Mouse (Mus musculus): ENCODE data around the gene Tvp23b. TPM values are rescaled to one million over a fixed set of nuclear protein-coding genes. Genes with fewer than 3 reads are reported as not detected.

Gene Tvp23b
- polyA plus RNA-seq, 1 experiment = 21.4 TPM

- H3K27ac ChIP-seq (ENCODE audit: insufficient read depth, low read depth, low read length) = no peak overlapping the region
- H3K4me1 ChIP-seq (ENCODE audit: control insufficient read depth, insufficient read depth, low read length) = peaks cover 6% of the 10 kb centered on the region; the same call in 1 of the 2 replicates
- no peak overlapping the region for H3K4me3 ChIP-seq (ENCODE audit: insufficient read depth, low read length)
- TF ChIP-seq POLR2A (IDR thresholded peaks at IDR 0.05; ENCODE audit: borderline replicate concordance, low read depth, low read length) (no peak), CTCF (IDR thresholded peaks at IDR 0.05; ENCODE audit: low read depth, low read length) (no peak)
Observed at GRCm38 (mm10) chr11:62853334-62853733, 25.9 kb upstream of the Tvp23b start.

DNA sequence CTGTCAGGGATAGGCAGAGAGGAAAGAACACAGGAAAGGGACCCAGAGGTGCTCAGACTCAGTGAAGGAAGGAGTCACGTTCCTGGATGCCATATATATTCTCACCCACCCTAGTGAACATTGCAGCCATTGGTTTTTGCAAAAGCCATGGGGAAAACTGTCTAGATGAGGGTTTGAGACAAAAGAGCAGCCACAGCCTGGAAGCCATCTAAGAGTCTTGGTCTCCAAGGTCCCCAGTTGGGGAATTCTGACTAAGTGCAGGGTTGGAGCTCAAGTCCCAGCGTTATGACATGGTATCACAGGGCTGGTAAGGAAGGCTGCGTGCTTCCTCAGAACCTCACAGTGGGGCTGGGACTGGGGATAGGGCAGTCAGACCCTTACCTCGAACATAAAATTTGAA, 13.7 kb upstream of the Tvp23b start:
- Histone ChIP-seq H3K4me1 (ENCODE audit: control insufficient read depth, insufficient read depth, low read length) (peaks cover 11% of the 10 kb centered on the region), H3K27ac (ENCODE audit: insufficient read depth, low read depth, low read length) (no peak overlapping the region), H3K4me3 (ENCODE audit: insufficient read depth, low read length) (no peak overlapping the region)
- TF ChIP-seq POLR2A (IDR thresholded peaks at IDR 0.05; ENCODE audit: borderline replicate concordance, low read depth, low read length) (no peak), CTCF (IDR thresholded peaks at IDR 0.05; ENCODE audit: low read depth, low read length) (no peak)

- Histone ChIP-seq H3K27ac (ENCODE audit: insufficient read depth, low read depth, low read length) (no peak overlapping the region), H3K4me1 (ENCODE audit: control insufficient read depth, insufficient read depth, low read length) (peaks cover 11% of the 10 kb centered on the region)
- TF ChIP-seq POLR2A (IDR thresholded peaks at IDR 0.05; ENCODE audit: borderline replicate concordance, low read depth, low read length) = no peak
- TF ChIP-seq CTCF (IDR thresholded peaks at IDR 0.05; ENCODE audit: low read depth, low read length) = no peak
Observed at GRCm38 (mm10) chr11:62866685-62867084, 12.6 kb upstream of the Tvp23b start.

DNA sequence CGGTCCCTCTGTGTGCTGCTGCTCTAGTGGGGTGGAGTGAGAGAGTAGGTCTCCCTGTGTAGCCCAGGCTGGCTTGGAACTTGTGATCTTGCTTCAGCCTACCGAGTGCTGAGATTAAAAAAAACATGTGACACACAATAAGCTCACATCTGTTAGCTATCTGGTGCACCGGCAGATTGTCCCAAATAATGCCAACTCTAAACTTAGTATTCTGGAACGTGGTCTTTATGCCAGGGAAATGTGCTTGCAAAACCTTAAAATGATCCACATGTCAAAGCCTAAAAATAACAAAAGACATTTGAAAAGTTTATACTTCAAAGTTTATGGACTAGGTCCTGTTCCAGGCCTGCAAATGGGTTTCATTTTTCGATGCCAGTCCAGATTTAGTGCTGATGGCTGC, 10.1 kb upstream of the Tvp23b start:
- no peak for TF ChIP-seq CTCF (IDR thresholded peaks at IDR 0.05; ENCODE audit: low read depth, low read length)
- TF ChIP-seq POLR2A (IDR thresholded peaks at IDR 0.05; ENCODE audit: borderline replicate concordance, low read depth, low read length) = no peak
- H3K4me1 ChIP-seq (ENCODE audit: control insufficient read depth, insufficient read depth, low read length) = peaks cover 11% of the 10 kb centered on the region
- no peak overlapping the region for H3K4me3 ChIP-seq (ENCODE audit: insufficient read depth, low read length)
- no peak overlapping the region for H3K27ac ChIP-seq (ENCODE audit: insufficient read depth, low read depth, low read length)

More at GRCm38 (mm10) chr11:62866685-62867084, 12.6 kb upstream of the Tvp23b start:
- no peak overlapping the region for H3K4me3 ChIP-seq (ENCODE audit: insufficient read depth, low read length)

DNA sequence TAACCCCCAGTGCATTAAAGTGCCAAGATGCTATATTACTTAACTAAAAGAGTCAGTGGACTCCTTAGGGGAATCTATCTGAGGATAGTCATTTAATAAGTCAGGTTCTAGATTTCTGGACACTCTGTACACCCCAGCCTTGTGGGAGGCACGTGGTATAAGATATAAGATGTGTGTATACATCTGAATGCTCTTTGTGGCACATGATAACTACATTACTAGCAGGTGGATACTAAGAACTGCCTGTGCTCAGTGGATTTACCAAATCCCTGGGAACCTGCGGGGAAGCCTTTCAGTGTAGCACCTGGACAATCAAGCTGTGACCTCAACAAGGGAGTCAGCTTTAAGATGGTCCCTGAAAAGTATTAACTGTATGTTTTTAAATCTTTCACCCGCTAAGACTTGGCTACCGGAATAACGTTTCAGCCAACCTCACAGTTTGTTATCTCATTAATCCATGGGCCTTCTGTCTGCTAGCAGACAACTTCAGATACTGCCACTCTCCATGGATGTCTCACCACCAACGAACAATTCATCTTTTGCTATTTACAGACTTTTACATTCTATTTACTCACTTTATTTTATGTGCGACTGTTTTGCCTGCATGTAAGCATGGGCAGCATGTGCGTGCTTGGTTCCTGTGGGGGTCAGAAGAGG, 9.4 kb upstream of the Tvp23b start:
- Histone ChIP-seq H3K4me3 (ENCODE audit: insufficient read depth, low read length) (no peak overlapping the region), H3K4me1 (ENCODE audit: control insufficient read depth, insufficient read depth, low read length) (peaks cover 15% of the 10 kb centered on the region), H3K27ac (ENCODE audit: insufficient read depth, low read depth, low read length) (no peak overlapping the region)
- no peak for TF ChIP-seq POLR2A (IDR thresholded peaks at IDR 0.05; ENCODE audit: borderline replicate concordance, low read depth, low read length)
- no peak for TF ChIP-seq CTCF (IDR thresholded peaks at IDR 0.05; ENCODE audit: low read depth, low read length)

GRCm38 (mm10) chr11:62873479-62873878, 5.8 kb upstream of the Tvp23b start:
- Histone ChIP-seq H3K27ac (ENCODE audit: insufficient read depth, low read depth, low read length) (no peak overlapping the region), H3K4me3 (ENCODE audit: insufficient read depth, low read length) (no peak overlapping the region)
- TF ChIP-seq CTCF (IDR thresholded peaks at IDR 0.05; ENCODE audit: low read depth, low read length) = no peak
- no peak for TF ChIP-seq POLR2A (IDR thresholded peaks at IDR 0.05; ENCODE audit: borderline replicate concordance, low read depth, low read length)

DNA sequence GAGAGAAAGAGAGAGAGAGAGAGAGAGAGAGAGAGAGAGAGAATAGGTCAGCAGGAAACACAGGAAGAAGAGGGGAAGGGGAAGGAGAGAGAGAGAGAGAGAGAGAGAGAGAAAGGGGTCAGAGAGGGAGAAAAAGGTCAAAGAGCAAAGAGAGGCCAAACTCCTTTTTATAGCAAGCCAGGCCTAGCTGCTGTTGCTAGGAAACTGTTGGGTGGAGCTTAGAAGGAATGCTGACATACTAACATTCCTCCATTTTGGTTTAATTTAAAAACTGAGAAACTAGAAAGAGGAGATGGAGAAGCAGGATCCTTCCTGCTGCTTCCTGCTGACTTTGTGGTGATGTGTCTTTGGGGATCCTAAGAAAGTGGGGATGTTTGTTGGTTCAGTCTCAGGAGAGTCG, 3.6 kb upstream of the Tvp23b start:
- Histone ChIP-seq H3K4me1 (ENCODE audit: control insufficient read depth, insufficient read depth, low read length) (peaks cover 11% of the 10 kb centered on the region; the same call in 1 of the 2 replicates), H3K27ac (ENCODE audit: insufficient read depth, low read depth, low read length) (no peak overlapping the region), H3K4me3 (ENCODE audit: insufficient read depth, low read length) (no peak overlapping the region)
- TF ChIP-seq POLR2A (IDR thresholded peaks at IDR 0.05; ENCODE audit: borderline replicate concordance, low read depth, low read length) (no peak), CTCF (IDR thresholded peaks at IDR 0.05; ENCODE audit: low read depth, low read length) (no peak)

More at GRCm38 (mm10) chr11:62873479-62873878, 5.8 kb upstream of the Tvp23b start:
- peaks cover 9% of the 10 kb centered on the region; the same call in 1 of the 2 replicates for H3K4me1 ChIP-seq (ENCODE audit: control insufficient read depth, insufficient read depth, low read length)

- TF ChIP-seq CTCF (IDR thresholded peaks at IDR 0.05; ENCODE audit: low read depth, low read length) = no peak
- TF ChIP-seq POLR2A (IDR thresholded peaks at IDR 0.05; ENCODE audit: borderline replicate concordance, low read depth, low read length) = no peak
- H3K4me3 ChIP-seq (ENCODE audit: insufficient read depth, low read length) = no peak overlapping the region
- no peak overlapping the region for H3K27ac ChIP-seq (ENCODE audit: insufficient read depth, low read depth, low read length)
- H3K4me1 ChIP-seq (ENCODE audit: control insufficient read depth, insufficient read depth, low read length) = peaks cover 11% of the 10 kb centered on the region; the same call in 1 of the 2 replicates
Observed at GRCm38 (mm10) chr11:62876445-62876844, 2.8 kb upstream of the Tvp23b start.

- Histone ChIP-seq H3K4me1 (ENCODE audit: control insufficient read depth, insufficient read depth, low read length) (peaks cover 11% of the 10 kb centered on the region; the same call in 1 of the 2 replicates), H3K27ac (ENCODE audit: insufficient read depth, low read depth, low read length) (no peak overlapping the region), H3K4me3 (ENCODE audit: insufficient read depth, low read length) (no peak overlapping the region)
- TF ChIP-seq CTCF (IDR thresholded peaks at IDR 0.05; ENCODE audit: low read depth, low read length) = no peak
- no peak for TF ChIP-seq POLR2A (IDR thresholded peaks at IDR 0.05; ENCODE audit: borderline replicate concordance, low read depth, low read length)
Observed at GRCm38 (mm10) chr11:62877391-62877790, 1.9 kb upstream of the Tvp23b start.

DNA sequence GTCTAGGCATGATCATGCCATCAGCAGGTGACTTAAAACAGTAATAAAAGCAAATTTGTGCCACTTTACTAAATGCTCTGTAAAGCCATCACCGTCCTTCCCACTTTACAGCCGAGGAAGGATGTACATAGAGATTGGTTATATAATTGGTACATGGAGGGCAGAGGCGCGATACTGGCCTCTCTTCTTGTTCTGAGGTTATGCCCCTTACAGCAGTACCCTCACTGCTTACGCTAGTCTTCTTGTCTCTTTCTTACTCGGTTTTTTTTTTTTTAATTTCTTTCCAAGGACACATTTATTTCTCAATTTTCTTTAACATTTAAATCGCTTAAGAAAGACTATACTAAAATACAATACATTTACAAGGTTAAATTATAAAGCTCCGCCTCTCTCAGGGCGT, 527 bp upstream of the Tvp23b start:
- Histone ChIP-seq H3K27ac (ENCODE audit: insufficient read depth, low read depth, low read length) (0 out of 2 replicates have a peak overlapping the region, but pooled peaks have one; percentile 34), H3K4me3 (ENCODE audit: insufficient read depth, low read length) (peak overlapping the region; percentile 58), H3K4me1 (ENCODE audit: control insufficient read depth, insufficient read depth, low read length) (peaks cover 11% of the 10 kb centered on the region; the same call in 1 of the 2 replicates)
- TF ChIP-seq CTCF (IDR thresholded peaks at IDR 0.05; ENCODE audit: low read depth, low read length) (no peak), POLR2A (IDR thresholded peaks at IDR 0.05; ENCODE audit: borderline replicate concordance, low read depth, low read length) (no peak)
